Mouse (Mus musculus): Measurements from ENCODE around the gene Nckap5l.

GRCm38 (mm10) chr15:99505324-99506095 is 48.0 kb upstream of the Nckap5l start:
- TF ChIP-seq POLR2A (IDR thresholded peaks at IDR 0.05; ENCODE audit: control insufficient read depth, low read depth, low read length) (no peak), CTCF (IDR thresholded peaks at IDR 0.05; ENCODE audit: control insufficient read depth, insufficient read depth, insufficient replicate concordance, low read depth, low read length) (no peak)
